Mouse (Mus musculus) lung, embryonic 15.5 days (tissue): Measurements from ENCODE around the gene Gtf2h1. TPM values are rescaled to one million over a fixed set of nuclear protein-coding genes. Genes with fewer than 3 reads are reported as not detected.

Experiments used
- ATAC-seq: fragments of 200-750 bp; cut with Nextera tagmentation; 2 replicates; pipeline ENCODE4 v1.8.0; 2017; ENCODE audit warnings: moderate number of reproducible peaks, borderline replicate concordance; ENCODE audit not compliant: low FRiP score, low TSS enrichment; ENCODE audit errors: extremely low read depth
- H3K27ac ChIP-seq: fragments of 300-500 bp; sonication (generic); 2 replicates; pipeline ENCODE4 v1.5.1; 2015; ENCODE audit warnings: moderate library complexity, mild to moderate bottlenecking, inconsistent platforms
- H3K27me3 ChIP-seq: fragments of 300-500 bp; sonication (generic); 2 replicates; pipeline ENCODE4 v1.6.1; 2015; ENCODE audit warnings: inconsistent platforms
- H3K36me3 ChIP-seq: fragments of 300-500 bp; sonication (generic); 2 replicates; pipeline ENCODE4 v1.6.1; 2015; ENCODE audit warnings: inconsistent platforms
- H3K4me1 ChIP-seq: fragments of 300-500 bp; sonication (generic); 2 replicates; pipeline ENCODE4 v1.6.1; 2015; ENCODE audit warnings: inconsistent platforms
- H3K4me2 ChIP-seq: fragments of 300-500 bp; sonication (generic); 2 replicates; pipeline ENCODE4 v1.6.1; 2015; ENCODE audit warnings: inconsistent platforms, mild to moderate bottlenecking, moderate library complexity
- H3K4me3 ChIP-seq: fragments of 300-500 bp; sonication (generic); 2 replicates; pipeline ENCODE4 v1.5.1; 2015; ENCODE audit warnings: mild to moderate bottlenecking, inconsistent platforms
- H3K9ac ChIP-seq: fragments of 300-500 bp; sonication (generic); 2 replicates; pipeline ENCODE4 v1.6.1; 2015; ENCODE audit warnings: inconsistent platforms
- H3K9me3 ChIP-seq: fragments of 300-500 bp; sonication (generic); 2 replicates; pipeline ENCODE4 v1.6.1; 2016; ENCODE audit warnings: inconsistent platforms
- WGBS: fragments of 180-500 bp; shearing (Covaris S2); methylation state at CpG from one replicate; pipeline ENCODE4 v1.1.7; 2015; 5-methylcytosine and 5-hydroxymethylcytosine counted together
- polyA plus RNA-seq: library from polyadenylated mRNA; unstranded; fragments of >200 nt; fragmentation: Nextera tagmentation; extraction: Ambion mirVana; gene quantifications from 2 replicates; pipeline ENCODE4 v1.2.1, GENCODE M21; 2015

Gene Gtf2h1
- polyA plus RNA-seq, 1 experiment from 2014 or later = 43.8 TPM

DNA sequence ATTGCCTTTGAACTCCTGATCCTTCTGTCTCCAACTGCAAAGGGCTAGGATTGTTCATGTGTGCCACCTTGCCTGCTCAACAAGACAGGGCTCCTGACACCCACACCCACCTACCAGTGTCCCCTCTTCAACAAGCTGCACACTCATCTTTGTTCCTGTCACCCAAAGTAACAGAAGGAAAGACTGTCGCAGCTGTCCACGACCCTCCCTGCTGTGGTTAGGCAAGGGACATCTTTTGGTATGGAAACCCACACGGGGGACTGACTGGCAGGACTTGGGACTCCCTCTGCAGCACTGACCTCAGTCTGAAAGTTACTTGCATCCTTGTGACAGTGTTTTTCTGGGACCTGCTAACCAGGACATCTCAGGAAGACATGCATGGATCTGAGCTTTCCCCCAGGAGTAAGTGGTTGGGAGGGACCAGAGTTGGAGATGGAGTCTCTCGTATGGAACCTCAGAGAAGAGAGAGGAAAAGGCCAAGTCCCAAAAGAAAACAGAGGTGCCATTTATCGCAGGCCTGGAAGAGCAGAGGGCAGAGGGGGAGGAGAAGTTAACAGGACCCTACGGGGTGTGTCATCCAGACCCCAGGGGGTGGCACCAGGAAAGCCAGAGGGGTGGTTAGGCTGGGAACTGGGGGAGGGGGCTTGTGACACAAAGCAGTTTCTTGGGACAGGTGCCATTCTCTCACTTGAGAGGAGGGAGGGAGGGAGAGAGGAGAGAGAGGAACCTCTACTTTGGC is 45.1 kb downstream of the Gtf2h1 start, which contains the start of gene Ldha:
Ldha (plus strand) TSS at position 689 of the 739 bp plus-strand sequence.
- Histone ChIP-seq H3K36me3 (no peaks in the 10 kb centered on the region), H3K4me1 (peaks cover 68% of the 10 kb centered on the region), H3K9me3 (no peaks in the 10 kb centered on the region), H3K4me3 (no peak within 1 kb of the TSS), H3K27me3 (no peaks in the 10 kb centered on the region), H3K4me2 (peak within 1 kb of the TSS; percentile 16; the same call in 1 of the 2 replicates), H3K27ac (peak within 1 kb of the TSS; percentile 91), H3K9ac (no peak within 1 kb of the TSS)
- no peak for ATAC-seq
- 36% methylated on average over 6 of the region's 6 CpGs for WGBS

DNA sequence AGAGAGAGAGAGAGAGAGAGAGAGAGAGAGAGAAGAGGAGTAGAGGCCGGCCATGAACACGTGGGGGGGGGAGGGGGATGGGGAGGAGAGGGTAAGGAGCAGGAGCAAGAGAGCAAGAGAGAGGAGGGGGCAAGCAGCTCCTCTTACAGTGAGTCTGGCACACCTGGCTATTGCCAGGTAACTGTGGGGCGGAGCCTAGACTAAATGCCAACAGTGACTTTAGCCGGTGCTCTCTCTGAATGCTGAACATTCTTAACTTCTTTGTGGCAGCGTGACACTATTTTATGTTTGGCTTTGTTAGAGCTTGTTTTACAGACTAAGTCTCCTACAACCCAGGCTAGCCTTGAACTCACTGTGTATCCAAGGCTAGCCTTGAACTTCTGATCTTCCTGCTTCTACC is 46.4 kb downstream of the Gtf2h1 start:
- H3K9me3 ChIP-seq = no peaks in the 10 kb centered on the region
- H3K4me2 ChIP-seq = no peak overlapping the region
- no peak overlapping the region for H3K27ac ChIP-seq
- H3K9ac ChIP-seq = no peak overlapping the region
- H3K4me1 ChIP-seq = peaks cover 72% of the 10 kb centered on the region
- no peaks in the 10 kb centered on the region for H3K36me3 ChIP-seq
- WGBS = 32% methylated on average over 3 of the region's 5 CpGs
- ATAC-seq = no peak
- H3K4me3 ChIP-seq = no peak overlapping the region
- no peaks in the 10 kb centered on the region for H3K27me3 ChIP-seq

DNA sequence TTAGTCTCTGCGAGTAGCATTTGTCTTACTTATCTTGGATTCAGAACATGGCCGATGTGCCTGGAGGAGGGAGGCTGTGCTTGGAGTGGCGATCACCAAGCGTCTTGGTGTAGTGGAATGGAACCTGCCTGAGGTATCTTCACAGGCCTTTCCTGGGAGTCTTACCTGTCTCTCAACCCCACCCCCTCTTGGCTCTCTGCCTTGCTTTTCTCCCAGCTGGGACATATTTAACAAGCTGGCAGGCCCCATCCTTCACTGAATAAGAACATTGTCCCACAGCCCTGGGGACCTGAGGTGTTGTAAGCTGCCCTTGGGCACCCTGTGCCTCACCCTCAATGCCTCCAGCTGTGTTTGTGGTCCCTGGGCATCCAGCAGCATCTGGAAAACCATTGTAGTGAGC is 47.7 kb downstream of the Gtf2h1 start:
- 78% methylated on average over 4 of the region's 4 CpGs for WGBS
- no peak for ATAC-seq
- no peaks in the 10 kb centered on the region for H3K27me3 ChIP-seq
- H3K4me3 ChIP-seq = no peak overlapping the region
- no peak overlapping the region for H3K27ac ChIP-seq
- no peak overlapping the region for H3K9ac ChIP-seq
- peaks cover 64% of the 10 kb centered on the region for H3K4me1 ChIP-seq
- H3K9me3 ChIP-seq = no peaks in the 10 kb centered on the region
- H3K4me2 ChIP-seq = no peak overlapping the region
- peaks cover 11% of the 10 kb centered on the region for H3K36me3 ChIP-seq

DNA sequence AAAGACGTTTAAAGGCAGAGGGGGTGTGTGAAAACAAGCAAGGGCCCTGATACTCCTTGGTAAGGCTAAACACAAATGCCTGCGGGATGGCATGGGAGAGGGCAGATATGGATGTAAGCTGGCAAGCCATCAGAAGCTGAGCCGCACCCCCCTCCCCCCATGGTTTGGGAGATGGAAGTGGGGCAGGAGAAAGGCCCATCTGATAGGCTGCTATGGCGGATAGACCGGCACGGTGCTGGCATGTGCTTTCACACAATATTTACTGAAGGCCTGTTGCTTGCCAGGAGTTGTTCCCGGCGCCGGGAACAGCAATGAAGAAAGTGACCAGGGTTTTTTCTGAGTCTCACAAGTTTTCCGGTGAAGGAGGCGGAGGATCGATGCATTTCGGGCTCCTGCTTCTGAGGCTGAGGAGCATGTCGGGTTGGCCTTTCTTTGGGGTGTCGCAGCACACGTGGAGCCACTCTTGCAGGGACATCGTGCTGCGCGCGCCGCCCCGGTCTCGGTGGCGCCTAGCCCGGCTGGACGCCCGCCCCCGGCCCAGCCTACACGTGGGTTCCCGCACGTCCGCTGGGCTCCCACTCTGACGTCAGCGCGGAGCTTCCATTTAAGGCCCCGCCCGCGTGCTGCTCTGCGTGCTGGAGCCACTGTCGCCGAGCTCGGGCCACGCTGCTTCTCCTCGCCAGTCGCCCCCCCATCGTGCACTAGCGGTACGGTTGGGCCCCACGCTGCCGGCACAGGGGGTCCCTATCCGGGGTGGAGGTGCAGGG is 49.5 kb downstream of the Gtf2h1 start:
- Histone ChIP-seq H3K9ac (peak overlapping the region; percentile 87), H3K27ac (peak overlapping the region; percentile 96)
- under 1% methylated on average over 50 of the region's 51 CpGs for WGBS

DNA sequence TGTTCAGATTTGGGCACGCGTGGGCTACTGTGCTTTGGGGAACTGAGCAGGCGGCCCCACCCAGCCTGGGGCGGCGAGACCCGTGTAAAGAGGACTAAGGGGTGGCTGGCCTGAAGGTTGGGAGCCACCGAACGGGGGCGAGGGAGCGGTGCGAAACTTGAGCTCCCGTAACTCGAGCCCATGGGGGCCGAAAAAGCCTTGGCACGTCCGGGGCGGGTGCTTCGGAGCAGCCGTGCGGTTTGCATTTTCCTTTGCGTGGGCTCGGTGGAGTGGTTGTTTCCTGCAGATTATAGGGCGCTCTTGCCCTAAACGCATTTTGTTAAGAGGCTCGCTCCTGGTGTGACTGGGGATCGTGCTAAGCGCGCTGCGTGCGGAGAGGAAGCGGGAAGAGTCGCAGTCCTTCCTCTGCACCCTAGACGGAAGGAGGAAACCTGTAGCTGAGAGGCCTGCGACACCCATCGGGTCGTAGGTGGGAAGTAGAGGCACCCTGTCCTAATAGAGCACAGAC is 50.1 kb downstream of the Gtf2h1 start:
- WGBS = under 1% methylated on average over 36 of the region's 36 CpGs
- 0 out of 2 replicates have a peak, but pooled peaks have one; percentile 7 for ATAC-seq
- peaks cover 35% of the 10 kb centered on the region for H3K36me3 ChIP-seq
- no peaks in the 10 kb centered on the region for H3K9me3 ChIP-seq
- H3K9ac ChIP-seq = peak overlapping the region; percentile 87
- H3K4me2 ChIP-seq = peak overlapping the region; percentile 80
- H3K4me1 ChIP-seq = peaks cover 39% of the 10 kb centered on the region
- H3K4me3 ChIP-seq = peak overlapping the region; percentile 80
- peak overlapping the region; percentile 96 for H3K27ac ChIP-seq
- H3K27me3 ChIP-seq = no peaks in the 10 kb centered on the region

More for the DNA sequence above, 49.5 kb downstream of the Gtf2h1 start:
- ATAC-seq = peak; percentile 94
- Histone ChIP-seq H3K4me2 (peak overlapping the region; percentile 80), H3K27me3 (no peaks in the 10 kb centered on the region), H3K9me3 (no peaks in the 10 kb centered on the region), H3K4me1 (peaks cover 46% of the 10 kb centered on the region), H3K4me3 (peak overlapping the region; percentile 80), H3K36me3 (peaks cover 29% of the 10 kb centered on the region)

DNA sequence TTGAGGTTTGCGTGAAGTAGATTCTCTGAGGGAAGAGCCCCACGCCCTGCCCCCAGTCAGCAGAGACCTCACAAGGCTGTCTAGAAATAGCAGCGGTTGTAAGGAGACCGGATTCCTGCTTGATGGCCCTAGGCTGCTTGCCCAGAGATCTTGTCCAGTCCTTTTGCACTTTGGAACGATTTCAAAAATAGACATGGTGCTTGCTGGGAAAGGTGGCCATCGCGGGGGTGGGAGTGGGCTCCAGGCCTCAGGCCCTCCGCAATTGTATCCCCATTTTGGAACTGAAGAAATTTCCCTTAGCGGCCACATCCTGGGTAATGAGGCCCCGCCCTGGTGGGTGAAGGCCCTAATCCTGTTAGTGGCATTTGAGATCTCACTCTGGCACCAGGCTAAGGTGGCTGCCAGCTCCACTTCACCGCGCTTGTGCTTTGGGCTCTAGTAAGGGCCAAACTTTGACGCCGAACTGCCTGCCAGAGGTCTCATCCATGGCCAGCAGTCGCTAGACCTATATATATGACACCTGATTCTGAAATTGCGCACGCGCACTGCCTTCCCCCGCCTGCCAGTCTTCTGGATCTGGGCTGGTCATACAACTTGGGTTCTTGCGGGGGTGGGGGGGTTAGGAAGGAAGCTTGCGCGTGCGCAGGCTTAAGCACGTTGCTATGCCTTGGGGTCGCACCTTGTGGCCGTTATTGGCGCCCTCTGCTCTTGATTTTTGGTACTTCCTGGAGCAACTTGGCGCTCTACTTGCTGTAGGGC is 50.8 kb downstream of the Gtf2h1 start:
- Histone ChIP-seq H3K27me3 (no peaks in the 10 kb centered on the region), H3K4me2 (peak overlapping the region; percentile 80), H3K4me3 (peak overlapping the region; percentile 80), H3K36me3 (peaks cover 41% of the 10 kb centered on the region), H3K4me1 (peaks cover 33% of the 10 kb centered on the region), H3K9ac (peak overlapping the region; percentile 87), H3K27ac (peak overlapping the region; percentile 96), H3K9me3 (no peaks in the 10 kb centered on the region)
- under 1% methylated on average over 28 of the region's 28 CpGs for WGBS
- ATAC-seq = peak; percentile 9; the same call in 1 of the 2 replicates

DNA sequence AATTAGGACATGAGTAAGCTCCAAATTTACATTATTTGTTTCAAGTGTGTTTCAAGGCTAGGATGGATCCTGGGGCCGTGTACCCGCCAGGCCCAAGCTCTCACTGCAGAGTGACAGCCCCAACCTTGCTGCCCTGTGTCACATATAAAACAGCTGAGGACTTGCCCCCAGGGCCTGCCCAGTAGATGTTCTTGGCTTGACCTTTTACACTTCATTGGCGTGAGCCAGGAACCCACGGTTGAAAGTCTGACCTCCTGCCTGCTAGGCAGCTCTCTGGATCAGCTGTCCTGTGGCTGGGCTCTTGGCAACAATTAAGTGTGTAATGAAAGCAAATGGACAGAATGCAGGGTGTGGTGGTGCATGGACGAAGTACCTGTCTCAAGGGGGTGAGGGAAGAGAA is 53.4 kb downstream of the Gtf2h1 start:
- no peak overlapping the region for H3K9ac ChIP-seq
- no peaks in the 10 kb centered on the region for H3K9me3 ChIP-seq
- no peak for ATAC-seq
- no peak overlapping the region for H3K4me2 ChIP-seq
- H3K36me3 ChIP-seq = peaks cover 67% of the 10 kb centered on the region
- WGBS = 76% methylated on average over 5 of the region's 5 CpGs
- H3K27ac ChIP-seq = no peak overlapping the region
- H3K4me3 ChIP-seq = no peak overlapping the region
- H3K27me3 ChIP-seq = no peaks in the 10 kb centered on the region
- H3K4me1 ChIP-seq = peaks cover 20% of the 10 kb centered on the region

DNA sequence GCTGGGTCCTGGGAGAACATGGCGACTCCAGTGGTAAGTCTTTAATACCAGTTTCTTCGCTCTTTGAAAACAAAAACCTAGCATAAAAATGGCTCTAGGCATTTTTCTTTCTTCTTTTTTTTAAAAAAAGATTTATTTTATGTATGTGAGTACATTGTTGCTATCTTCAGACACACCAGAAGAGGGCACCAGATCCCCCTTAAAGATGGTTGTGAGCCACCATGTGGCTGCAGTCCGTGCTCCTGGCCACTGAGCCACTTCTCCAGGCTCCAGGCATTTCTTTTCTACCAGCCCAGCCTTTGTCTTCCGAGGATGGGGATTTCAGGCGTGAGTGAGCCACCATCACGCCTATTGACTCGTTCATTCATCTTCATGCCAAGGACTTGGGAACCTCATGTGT is 55.1 kb downstream of the Gtf2h1 start:
- peaks cover 85% of the 10 kb centered on the region for H3K36me3 ChIP-seq
- WGBS = 79% methylated on average over 7 of the region's 7 CpGs
- no peaks in the 10 kb centered on the region for H3K9me3 ChIP-seq
- no peak overlapping the region for H3K4me2 ChIP-seq
- H3K4me1 ChIP-seq = peaks cover 9% of the 10 kb centered on the region
- H3K27ac ChIP-seq = no peak overlapping the region
- ATAC-seq = no peak
- H3K27me3 ChIP-seq = no peaks in the 10 kb centered on the region
- no peak overlapping the region for H3K9ac ChIP-seq
- no peak overlapping the region for H3K4me3 ChIP-seq

DNA sequence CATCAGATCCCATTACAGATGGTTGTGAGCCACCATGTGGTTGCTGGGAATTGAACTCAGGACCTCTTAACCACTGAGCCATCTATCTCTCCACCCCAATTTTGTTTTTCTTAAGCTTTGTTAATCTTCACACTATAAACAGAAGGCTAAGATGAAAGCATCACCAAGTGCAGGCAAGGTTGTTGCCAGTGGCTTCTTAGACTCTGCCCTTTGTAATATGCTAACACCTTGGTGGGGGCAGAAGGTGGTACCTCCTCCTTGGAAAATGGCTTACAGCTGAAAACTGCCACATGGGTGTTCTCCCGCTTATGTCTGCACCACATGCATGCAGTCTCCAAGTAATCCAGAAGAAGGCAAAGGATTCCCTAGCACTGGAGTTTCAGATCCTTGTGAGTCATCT is 56.8 kb downstream of the Gtf2h1 start:
- no peaks in the 10 kb centered on the region for H3K9me3 ChIP-seq
- no peaks in the 10 kb centered on the region for H3K27me3 ChIP-seq
- H3K27ac ChIP-seq = no peak overlapping the region
- WGBS = 85% methylated on average over 1 of the region's 1 CpGs
- H3K36me3 ChIP-seq = peaks cover 86% of the 10 kb centered on the region
- no peak overlapping the region for H3K4me3 ChIP-seq
- H3K9ac ChIP-seq = no peak overlapping the region
- H3K4me1 ChIP-seq = 0 out of 2 replicates have a peak, but pooled peaks cover under 1% of the 10 kb centered on the region
- no peak for ATAC-seq
- H3K4me2 ChIP-seq = no peak overlapping the region

DNA sequence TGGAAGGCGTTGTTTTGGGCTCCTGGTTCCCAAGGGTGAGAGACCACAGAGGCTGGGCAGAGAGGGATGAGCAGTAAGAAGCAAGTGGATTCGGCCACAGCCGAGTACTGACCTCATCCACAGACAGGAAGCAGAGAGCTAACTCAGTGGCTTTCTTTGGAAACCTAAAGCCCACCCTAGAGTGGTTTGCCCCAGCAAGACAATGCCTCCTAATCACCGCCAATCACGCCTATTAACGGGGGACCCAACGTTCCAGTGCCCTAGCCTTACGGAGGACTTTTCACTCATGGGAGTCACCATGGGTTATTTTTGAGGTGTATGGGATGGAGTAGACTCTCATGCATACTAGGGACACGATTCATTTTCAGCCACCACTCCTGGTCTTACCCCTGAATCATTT is 57.5 kb downstream of the Gtf2h1 start:
- H3K4me2 ChIP-seq = no peak overlapping the region
- WGBS = 88% methylated on average over 9 of the region's 9 CpGs
- no peaks in the 10 kb centered on the region for H3K9me3 ChIP-seq
- no peak overlapping the region for H3K4me3 ChIP-seq
- H3K36me3 ChIP-seq = peaks cover 79% of the 10 kb centered on the region
- H3K27ac ChIP-seq = no peak overlapping the region
- H3K9ac ChIP-seq = no peak overlapping the region
- H3K27me3 ChIP-seq = no peaks in the 10 kb centered on the region
- no peak for ATAC-seq
- H3K4me1 ChIP-seq = no peaks in the 10 kb centered on the region

DNA sequence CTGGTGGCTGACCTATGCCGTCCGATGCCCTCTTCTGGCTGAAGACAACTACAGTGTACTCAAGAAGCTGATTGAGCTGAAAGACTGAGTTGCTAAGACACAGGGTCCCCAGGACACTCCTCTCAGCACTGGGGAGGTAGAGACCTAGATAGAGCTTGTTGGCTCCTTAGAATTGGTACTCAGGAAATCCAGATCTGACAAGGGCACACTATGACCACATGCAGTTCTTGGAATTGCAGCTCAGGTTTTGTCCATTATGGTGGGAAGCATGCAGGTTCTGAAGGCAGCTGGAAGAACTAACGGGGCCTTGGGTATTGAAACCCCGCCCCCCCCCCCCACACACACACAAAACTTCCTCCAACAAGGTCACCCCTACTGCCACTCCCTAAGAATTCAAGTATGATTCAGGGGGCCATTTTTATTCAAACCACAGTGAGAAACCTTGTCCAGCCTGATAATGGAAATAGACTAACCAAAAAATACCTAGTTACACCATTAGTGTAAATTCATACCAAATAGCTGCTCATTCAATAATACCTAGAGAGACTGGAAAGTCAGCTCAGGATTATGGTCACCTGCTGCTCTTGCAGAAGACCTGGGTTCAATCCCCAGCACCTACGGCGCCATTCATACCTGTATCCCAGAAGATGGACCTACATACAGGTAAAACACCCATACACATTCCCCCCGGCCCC is 60.1 kb downstream of the Gtf2h1 start:
- Histone ChIP-seq H3K27ac (no peak overlapping the region), H3K9ac (no peak overlapping the region), H3K27me3 (no peaks in the 10 kb centered on the region), H3K4me3 (no peak overlapping the region), H3K36me3 (peaks cover 54% of the 10 kb centered on the region), H3K4me1 (no peaks in the 10 kb centered on the region), H3K9me3 (no peaks in the 10 kb centered on the region), H3K4me2 (no peak overlapping the region)
- WGBS = 60% methylated on average over 7 of the region's 7 CpGs
- ATAC-seq = no peak
